ENCODE assay signal across 8 mouse cellular contexts in the genomic region with DNA sequence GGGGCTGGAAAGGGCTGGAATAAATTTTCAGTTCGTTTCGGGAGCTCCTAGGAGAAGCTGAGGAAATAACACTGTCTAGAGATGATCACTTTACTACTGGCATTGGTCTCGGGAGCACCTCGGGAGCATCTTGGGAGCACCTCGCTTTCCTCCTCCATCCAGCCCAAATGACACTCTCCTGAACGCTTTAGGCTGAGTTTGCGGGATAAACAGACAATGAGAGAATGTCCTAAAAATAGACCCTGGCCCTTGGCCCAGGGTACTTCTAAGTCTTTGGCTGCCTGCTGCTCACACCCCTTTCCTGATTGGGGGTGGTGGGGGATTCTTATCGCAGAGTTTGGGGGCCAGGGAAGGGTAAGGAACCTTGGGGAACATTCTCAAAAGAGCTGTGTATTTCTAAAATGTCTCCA. TPM values are rescaled to one million over a fixed set of nuclear protein-coding genes. Genes with fewer than 3 reads are reported as not detected.
A peak's percentile ranks its signal among the peaks of the same experiment; 100 is the strongest.
DNase-seq lines count a peak whose midpoint lies in the region; ATAC-seq and TF ChIP-seq lines count a peak whose summit lies in the region.

No protein-coding gene starts in this region.

- no peaks in the 10 kb centered on the region for H3K27me3 ChIP-seq in embryonic facial prominence, embryonic 15.5 days
- no peaks in the 10 kb centered on the region for H3K27me3 ChIP-seq in hindbrain, embryonic 12.5 days
- peaks cover 3% of the 10 kb centered on the region; the same call in 1 of the 2 replicates for H3K27me3 ChIP-seq in liver, adult 2 months (ENCODE audit: control insufficient read depth, insufficient read depth, low read length)
- no peaks in the 10 kb centered on the region for H3K27me3 ChIP-seq in myocyte (ENCODE audit: control insufficient read depth, insufficient read depth, insufficient read length)

- no peak for ATAC-seq in embryonic facial prominence, embryonic 15.5 days (ENCODE audit: insufficient number of reproducible peaks, low FRiP score, low TSS enrichment, low read depth)
- ATAC-seq in hindbrain, embryonic 12.5 days (ENCODE audit: low FRiP score), result no peak

- no peak for TF ChIP-seq CTCF in liver, adult 2 months (IDR thresholded peaks at IDR 0.05; ENCODE audit: low read depth, low read length)

- no peak overlapping the region for H3K9ac ChIP-seq in ES-E14 (ENCODE audit: insufficient read depth, low read depth, low read length, poor library complexity, severe bottlenecking)
- H3K9ac ChIP-seq in embryonic facial prominence, embryonic 15.5 days, result peak overlapping the region; percentile 85; the same call in 1 of the 2 replicates
- peak overlapping the region; percentile 38 for H3K9ac ChIP-seq in hindbrain, embryonic 12.5 days
- H3K9ac ChIP-seq in liver, adult 2 months (ENCODE audit: low read depth, low read length), result no peak overlapping the region

- no peak for DNase-seq in ES-E14 (ENCODE audit: low read depth, low spot score)
- DNase-seq in liver, adult 2 months (ENCODE audit: extremely low read depth, low read depth, low spot score), result no peak
- DNase-seq in cerebellum, adult 11 months, result no peak
- DNase-seq in urinary bladder, postnatal 25 days (ENCODE audit: low spot score), result no peak
- no peak for DNase-seq in left cerebral cortex, adult 8-10 months (ENCODE audit: low spot score in 2 of 2)

- in situ Hi-C loops in ES-E14 (cut with MboI; ENCODE audit: low sequenced_read_pairs in 2 of 2, unreplicated experiment in 2 of 2), result no loop called here

- peak overlapping the region; percentile 18 for H3ac ChIP-seq in myocyte (ENCODE audit: control insufficient read depth, insufficient read length)

- under 1% methylated on average over 8 of the region's 8 CpGs for WGBS in embryonic facial prominence, embryonic 15.5 days
- WGBS in hindbrain, embryonic 12.5 days, result 7% methylated on average over 8 of the region's 8 CpGs
- 10% methylated on average over 8 of the region's 8 CpGs for WGBS in liver, adult 2 months

- TF ChIP-seq POLR2A in liver, adult 2 months (IDR thresholded peaks at IDR 0.05; ENCODE audit: extremely low read depth, insufficient read depth, low read length), result no peak
- no peak for TF ChIP-seq POLR2A in myocyte (IDR thresholded peaks at IDR 0.05; ENCODE audit: insufficient read length, low read depth)

- peaks cover 10% of the 10 kb centered on the region; the same call in 1 of the 2 replicates for H3K79me2 ChIP-seq in liver, adult 2 months (ENCODE audit: control insufficient read depth, insufficient read depth, low read length)
- H3K79me2 ChIP-seq in myocyte (ENCODE audit: control insufficient read depth, insufficient read depth), result peaks cover 41% of the 10 kb centered on the region

- no peaks in the 10 kb centered on the region; a peak in 1 of 4 replicates for H3K4me1 ChIP-seq in ES-E14 (ENCODE audit: control insufficient read depth in 2 of 2, insufficient read depth in 2 of 2, low read length in 2 of 2, poor library complexity in 1 of 2)
- peaks cover 30% of the 10 kb centered on the region for H3K4me1 ChIP-seq in embryonic facial prominence, embryonic 15.5 days
- peaks cover 24% of the 10 kb centered on the region for H3K4me1 ChIP-seq in hindbrain, embryonic 12.5 days
- H3K4me1 ChIP-seq in liver, adult 2 months (ENCODE audit: control insufficient read depth, insufficient read depth, low read length), result no peaks in the 10 kb centered on the region

- H3K36me3 ChIP-seq in ES-E14 (ENCODE audit: control insufficient read depth, insufficient read depth, low read length, poor library complexity, severe bottlenecking) (no peaks in the 10 kb centered on the region), myocyte (ENCODE audit: control insufficient read depth, insufficient read depth) (no peaks in the 10 kb centered on the region)
- no peaks in the 10 kb centered on the region for H3K36me3 ChIP-seq in embryonic facial prominence, embryonic 15.5 days
- no peaks in the 10 kb centered on the region for H3K36me3 ChIP-seq in hindbrain, embryonic 12.5 days
- no peaks in the 10 kb centered on the region for H3K36me3 ChIP-seq in liver, adult 2 months (ENCODE audit: control insufficient read depth, insufficient read depth, low read length)

- H3K4me3 ChIP-seq in ES-E14 (ENCODE audit: insufficient read depth in 1 of 2, low read depth in 1 of 2, low read length in 2 of 2, poor library complexity in 1 of 2, severe bottlenecking in 1 of 2), result peak overlapping the region; percentile 77 to 86; a peak in 2 of 4 replicates
- peak overlapping the region; percentile 91 for H3K4me3 ChIP-seq in embryonic facial prominence, embryonic 15.5 days (replicated peaks)
- H3K4me3 ChIP-seq in hindbrain, embryonic 12.5 days, result peak overlapping the region; percentile 85
- no peak overlapping the region for H3K4me3 ChIP-seq in liver, adult 2 months (ENCODE audit: insufficient read depth, low read depth, low read length)
- H3K4me3 ChIP-seq in myocyte, result peak overlapping the region; percentile 96

- no peak overlapping the region for H3K27ac ChIP-seq in ES-E14 (ENCODE audit: insufficient read depth, low read depth, low read length, poor library complexity, severe bottlenecking)
- peak overlapping the region; percentile 95 for H3K27ac ChIP-seq in embryonic facial prominence, embryonic 15.5 days (replicated peaks)
- peak overlapping the region; percentile 84; the same call in 1 of the 2 replicates for H3K27ac ChIP-seq in hindbrain, embryonic 12.5 days
- H3K27ac ChIP-seq in liver, adult 2 months (replicated peaks; ENCODE audit: insufficient read depth, low read depth, low read length), result 0 out of 2 replicates have a peak overlapping the region, but pooled peaks have one; percentile 13

- H3K4me2 ChIP-seq in embryonic facial prominence, embryonic 15.5 days (replicated peaks), result peak overlapping the region; percentile 79
- H3K4me2 ChIP-seq in hindbrain, embryonic 12.5 days (replicated peaks), result peak overlapping the region; percentile 69
- H3K4me2 ChIP-seq in myocyte (ENCODE audit: low read depth), result peak overlapping the region; percentile 86

- no peaks in the 10 kb centered on the region for H3K9me3 ChIP-seq in ES-E14 (ENCODE audit: control insufficient read depth, insufficient read depth, low read depth, low read length)
- H3K9me3 ChIP-seq in embryonic facial prominence, embryonic 15.5 days (replicated peaks), result no peaks in the 10 kb centered on the region
- H3K9me3 ChIP-seq in hindbrain, embryonic 12.5 days (replicated peaks), result no peaks in the 10 kb centered on the region

TF ChIP-seq in ES-E14, 5 proteins besides CTCF, POLR2A, EP300 and RAD21:
- TF ChIP-seq CHD2 (IDR thresholded peaks at IDR 0.05; ENCODE audit: low read depth, low read length) (no peak), HCFC1 (IDR thresholded peaks at IDR 0.05; ENCODE audit: borderline replicate concordance, insufficient read depth, low read length) (no peak), MAFK (IDR thresholded peaks at IDR 0.05; ENCODE audit: insufficient read depth, low read depth, low read length) (no peak), ZNF384 (IDR thresholded peaks at IDR 0.05; ENCODE audit: low read depth, low read length) (no peak), ZC3H11A (IDR thresholded peaks at IDR 0.05; ENCODE audit: borderline replicate concordance, low read depth, low read length) (no peak)

TF ChIP-seq in myocyte, 11 proteins besides CTCF, POLR2A, EP300 and RAD21 (continues in another document):
- TF ChIP-seq USF1 (IDR thresholded peaks at IDR 0.05; ENCODE audit: low read depth) (no peak), MAX (IDR thresholded peaks at IDR 0.05; ENCODE audit: low read depth) (no peak), MYOG (IDR thresholded peaks at IDR 0.05; ENCODE audit: control insufficient read depth in 1 of 3, insufficient read depth in 1 of 3, insufficient read length in 2 of 3, low read depth in 2 of 3) (no peak), TCF12 (IDR thresholded peaks at IDR 0.05; ENCODE audit: insufficient read depth, poor library complexity, severe bottlenecking) (no peak), TCF3 (IDR thresholded peaks at IDR 0.05; ENCODE audit: insufficient read length, low read depth) (no peak), REST (IDR thresholded peaks at IDR 0.05; ENCODE audit: insufficient read depth, insufficient read length) (no peak), SRF (IDR thresholded peaks at IDR 0.05; ENCODE audit: control insufficient read depth, insufficient read length, low read depth) (no peak)

RNA-seq across cellular contexts. Expression of a gene that starts 0.9 kb away (rescaled TPM):
- total RNA-seq in ES-E14 (2012; rRNA removed), result 5.7 and 7.2 TPM in 2 replicates
- 19.3 and 20.6 TPM in 2 replicates for polyA plus RNA-seq in embryonic facial prominence, embryonic 15.5 days (2015; fragmentation: Nextera tagmentation; extraction: Ambion mirVana)
- 16.1 and 16.6 TPM in 2 replicates for polyA plus RNA-seq in hindbrain, embryonic 12.5 days (2016; fragmentation: Nextera tagmentation; extraction: Ambion mirVana)
- total RNA-seq in liver, adult 2 months (2014; rRNA removed), result 0.65 and 0.94 TPM in 2 replicates
- polyA plus RNA-seq in liver, adult 2 months (2012; rRNA removed), result 0.46 and 0.51 TPM in 2 replicates
- polyA plus RNA-seq in myocyte (2012; fragmentation: generic; extraction: Trizol), result 54.1 TPM
- 1 to 10 TPM in 2 of 4 experiments, under 1 TPM in 2; 0.74 to 1.7 (median 1.2) TPM for total RNA-seq in left cerebral cortex, adult 8-10 months (2022)

RNA-seq across cellular contexts. Expression of a gene that starts 0.9 kb away (rescaled TPM):
- 1.5 and 1.7 TPM in 2 replicates for total RNA-seq in ES-E14 (2012; rRNA removed)
- 2.0 and 3.6 TPM in 2 replicates for polyA plus RNA-seq in embryonic facial prominence, embryonic 15.5 days (2015; fragmentation: Nextera tagmentation; extraction: Ambion mirVana)
- polyA plus RNA-seq in hindbrain, embryonic 12.5 days (2016; fragmentation: Nextera tagmentation; extraction: Ambion mirVana), result 1.7 and 3.2 TPM in 2 replicates
- total RNA-seq in liver, adult 2 months (2014; rRNA removed), result not detected in 2 replicates
- polyA plus RNA-seq in liver, adult 2 months (2012; rRNA removed), result not detected in 2 replicates
- 0.02 TPM for polyA plus RNA-seq in myocyte (2012; fragmentation: generic; extraction: Trizol)
- 1 to 10 TPM in 2 of 4 experiments, under 1 TPM in 2; 0.46 to 1.2 (median 0.99) TPM for total RNA-seq in left cerebral cortex, adult 8-10 months (2022)

RNA-seq across cellular contexts. Expression of a gene that starts 17.5 kb away (rescaled TPM):
- total RNA-seq in ES-E14 (2012; rRNA removed), result not detected in 2 replicates
- 1.1 and 1.2 TPM in 2 replicates for polyA plus RNA-seq in embryonic facial prominence, embryonic 15.5 days (2015; fragmentation: Nextera tagmentation; extraction: Ambion mirVana)
- polyA plus RNA-seq in hindbrain, embryonic 12.5 days (2016; fragmentation: Nextera tagmentation; extraction: Ambion mirVana), result 0.30 and 0.72 TPM in 2 replicates
- not detected in 2 replicates for total RNA-seq in liver, adult 2 months (2014; rRNA removed)
- polyA plus RNA-seq in liver, adult 2 months (2012; rRNA removed), result not detected in 2 replicates
- polyA plus RNA-seq in myocyte (2012; fragmentation: generic; extraction: Trizol), result not detected
- under 1 TPM; 0.15 to 0.39 (median 0.36) TPM for total RNA-seq in left cerebral cortex, adult 8-10 months (2022)

RNA-seq across cellular contexts. Expression of a gene that starts 54.6 kb away (rescaled TPM):
- total RNA-seq in ES-E14 (2012; rRNA removed), result 0.21 and 0.71 TPM in 2 replicates
- polyA plus RNA-seq in embryonic facial prominence, embryonic 15.5 days (2015; fragmentation: Nextera tagmentation; extraction: Ambion mirVana), result 1.5 and 1.7 TPM in 2 replicates
- 0.96 and 1.3 TPM in 2 replicates for polyA plus RNA-seq in hindbrain, embryonic 12.5 days (2016; fragmentation: Nextera tagmentation; extraction: Ambion mirVana)
- total RNA-seq in liver, adult 2 months (2014; rRNA removed), result 0.40 and 1.3 TPM in 2 replicates
- 0.32 TPM in 2 replicates for polyA plus RNA-seq in liver, adult 2 months (2012; rRNA removed)
- 5.7 TPM for polyA plus RNA-seq in myocyte (2012; fragmentation: generic; extraction: Trizol)
- 1 to 10 TPM; 1.5 to 2.6 (median 2.2) TPM for total RNA-seq in left cerebral cortex, adult 8-10 months (2022)

Comparison
In these comparisons a context has a peak if more than half of its experiments do, and no peak if none do; other contexts are left out.
1. H3K9ac ChIP-seq: peak in embryonic facial prominence, embryonic 15.5 days (single experiment) and hindbrain, embryonic 12.5 days (single experiment); none in ES-E14 (single experiment) and liver, adult 2 months (single experiment).
2. RNA of a gene that starts 0.9 kb away (polyA plus RNA-seq): 54.1 TPM in myocyte (single experiment), 19.3 to 20.6 TPM in embryonic facial prominence, embryonic 15.5 days and 16.1 to 16.6 TPM in hindbrain, embryonic 12.5 days; 0.46 to 0.51 TPM in liver, adult 2 months; every median in the first group is over 10 times any median in the second.
3. Peak in every context shown above with its lines, with median percentiles within 50 percentile points of each other: H3K4me2 ChIP-seq.